Mouse (Mus musculus) kidney, postnatal 0 days (tissue): Measurements from ENCODE around the gene Yaf2. TPM values are rescaled to one million over a fixed set of nuclear protein-coding genes. Genes with fewer than 3 reads are reported as not detected.

Source experiments
- ATAC-seq: fragments of 200-750 bp; cut with Nextera tagmentation; replicated peaks from 2 replicates; pipeline ENCODE4 v1.8.0; 2017; ENCODE audit warnings: low read depth, moderate number of reproducible peaks, moderate TSS enrichment, moderate library complexity; ENCODE audit not compliant: low FRiP score
- DNase-seq: peaks from one replicate; pipeline ENCODE4 v3.0.0-alpha.2; 2016; ENCODE audit warnings: low spot score
- H3K27ac ChIP-seq: fragments of 300-500 bp; sonication (generic); 2 replicates; pipeline ENCODE4 v1.5.1; 2014; ENCODE audit warnings: mild to moderate bottlenecking
- H3K27me3 ChIP-seq: fragments of 300-500 bp; sonication (generic); 2 replicates; pipeline ENCODE4 v1.6.1; 2014; ENCODE audit warnings: low read length, mixed read lengths; ENCODE audit not compliant: insufficient read depth
- H3K36me3 ChIP-seq: fragments of 300-500 bp; sonication (generic); 2 replicates; pipeline ENCODE4 v1.6.1; 2014; ENCODE audit warnings: low read length, mixed read lengths; ENCODE audit not compliant: insufficient read depth
- H3K4me1 ChIP-seq: fragments of 300-500 bp; sonication (generic); replicated peaks from 2 replicates; pipeline ENCODE4 v1.6.1; 2014; ENCODE audit warnings: antibody characterized with exemption, low read length, mixed read lengths; ENCODE audit not compliant: insufficient read depth
- H3K4me2 ChIP-seq: fragments of 300-500 bp; sonication (generic); 2 replicates; pipeline ENCODE4 v1.6.1; 2014; ENCODE audit warnings: mild to moderate bottlenecking, low read length, moderate library complexity, mixed read lengths
- H3K4me3 ChIP-seq: fragments of 300-500 bp; sonication (generic); replicated peaks from 2 replicates; pipeline ENCODE4 v1.5.1; 2014; ENCODE audit warnings: low read depth, low read length
- H3K9ac ChIP-seq: fragments of 300-500 bp; sonication (generic); 2 replicates; pipeline ENCODE4 v1.6.1; 2014; ENCODE audit warnings: low read depth, low read length
- H3K9me3 ChIP-seq: fragments of 300-500 bp; sonication (generic); replicated peaks from 2 replicates; pipeline ENCODE4 v1.6.1; 2016; ENCODE audit warnings: low read length, inconsistent platforms, mixed read lengths
- CTCF ChIP-seq: IDR thresholded peaks from 2 replicates; pipeline ENCODE4 v1.5.1; 2016; ENCODE audit warnings: antibody characterized with exemption, low read depth, mild to moderate bottlenecking, moderate library complexity
- WGBS: fragments of 180-500 bp; shearing (Covaris S2); extraction: QIAGEN DNeasy Blood & Tissue Kit; methylation state at CpG from one replicate; pipeline ENCODE4 v1.1.7; 2014; 5-methylcytosine and 5-hydroxymethylcytosine counted together
- polyA plus RNA-seq: library from polyadenylated mRNA; unstranded; fragments of >200 nt; fragmentation: Nextera tagmentation; extraction: Ambion mirVana; gene quantifications from 2 replicates; pipeline ENCODE4 v1.2.1, GENCODE M21; 2015

The Yaf2 gene
- polyA plus RNA-seq, 1 experiment from 2014 or later: 105 TPM

DNA sequence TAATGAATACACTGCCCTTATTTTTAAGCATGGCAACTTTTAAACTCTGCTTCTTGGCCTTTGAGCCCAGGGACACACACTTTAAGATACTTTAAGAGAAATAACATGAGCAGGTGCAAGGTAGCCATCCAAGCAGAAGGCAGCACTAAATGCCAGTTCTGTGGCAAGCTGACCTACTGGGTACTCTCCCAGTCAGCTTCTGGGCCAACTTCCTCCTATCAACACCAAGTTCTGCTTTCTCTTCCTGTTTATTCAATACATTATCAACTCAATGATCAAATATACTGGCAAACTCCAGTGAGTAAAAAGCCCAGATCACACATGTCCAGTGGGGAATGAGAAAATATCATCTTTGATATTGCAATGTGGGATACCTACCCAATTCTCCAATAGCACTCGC, 68.7 kb downstream of the Yaf2 start:
- no peak for ATAC-seq
- Histone ChIP-seq H3K36me3 (no peaks in the 10 kb centered on the region), H3K4me2 (no peak overlapping the region), H3K4me3 (no peak overlapping the region), H3K9me3 (no peaks in the 10 kb centered on the region), H3K9ac (no peak overlapping the region), H3K27ac (no peak overlapping the region), H3K27me3 (no peaks in the 10 kb centered on the region), H3K4me1 (no peaks in the 10 kb centered on the region)
- no peak for TF ChIP-seq CTCF
- WGBS: 96% methylated on average over 1 of the region's 1 CpGs
- DNase-seq: no peak

GRCm38 (mm10) chr15:93267479-93267878, 69.3 kb downstream of the Yaf2 start:
- ATAC-seq (no peak), DNase-seq (no peak)
- no peaks in the 10 kb centered on the region for H3K9me3 ChIP-seq
- WGBS: 78% methylated on average over 8 of the region's 8 CpGs
- H3K27me3 ChIP-seq: no peaks in the 10 kb centered on the region
- H3K4me3 ChIP-seq: no peak overlapping the region
- TF ChIP-seq CTCF: no peak
- H3K4me1 ChIP-seq: no peaks in the 10 kb centered on the region
- no peak overlapping the region for H3K4me2 ChIP-seq
- H3K36me3 ChIP-seq: no peaks in the 10 kb centered on the region
- H3K27ac ChIP-seq: no peak overlapping the region
- no peak overlapping the region for H3K9ac ChIP-seq

GRCm38 (mm10) chr15:93266361-93266760, 70.4 kb downstream of the Yaf2 start:
- WGBS: 75% methylated on average over 16 of the region's 16 CpGs
- Histone ChIP-seq H3K4me3 (no peak overlapping the region), H3K36me3 (peaks cover 2% of the 10 kb centered on the region; the same call in 1 of the 2 replicates), H3K4me1 (no peaks in the 10 kb centered on the region), H3K27me3 (no peaks in the 10 kb centered on the region), H3K9me3 (no peaks in the 10 kb centered on the region), H3K27ac (no peak overlapping the region), H3K9ac (no peak overlapping the region), H3K4me2 (no peak overlapping the region)
- ATAC-seq (no peak), DNase-seq (no peak)
- TF ChIP-seq CTCF: no peak

GRCm38 (mm10) chr15:93265728-93266127, 71.0 kb downstream of the Yaf2 start:
- ATAC-seq (0 out of 2 replicates have a peak, but pooled peaks have one; percentile 40), DNase-seq (peak; percentile 76)
- Histone ChIP-seq H3K4me1 (no peaks in the 10 kb centered on the region), H3K27ac (no peak overlapping the region), H3K9me3 (no peaks in the 10 kb centered on the region), H3K4me3 (no peak overlapping the region), H3K36me3 (peaks cover 6% of the 10 kb centered on the region; the same call in 1 of the 2 replicates), H3K9ac (no peak overlapping the region), H3K4me2 (no peak overlapping the region), H3K27me3 (no peaks in the 10 kb centered on the region)
- 23% methylated on average over 2 of the region's 2 CpGs for WGBS
- TF ChIP-seq CTCF: peak; percentile 77

DNA sequence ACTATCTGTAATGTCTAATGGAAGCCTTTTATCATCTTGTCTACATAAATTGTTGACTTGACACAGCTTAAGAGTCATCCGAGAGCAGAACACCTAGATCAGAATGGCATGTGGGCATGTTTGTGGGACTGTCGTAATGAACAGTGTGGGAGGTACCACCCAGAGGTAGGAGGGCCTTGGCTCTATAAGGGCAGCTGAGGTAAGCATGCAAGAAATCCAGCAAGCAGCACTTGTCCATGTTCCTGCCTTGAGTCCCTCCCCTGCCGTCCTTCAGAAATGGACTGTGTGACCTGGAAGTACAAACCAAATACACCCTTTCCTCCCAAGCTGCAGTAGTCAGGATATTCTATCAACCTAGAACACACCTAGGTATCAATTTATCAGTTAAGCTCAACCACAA, 71.5 kb downstream of the Yaf2 start:
- no peak overlapping the region for H3K9ac ChIP-seq
- no peak overlapping the region for H3K4me3 ChIP-seq
- no peak for ATAC-seq
- peaks cover 6% of the 10 kb centered on the region; the same call in 1 of the 2 replicates for H3K36me3 ChIP-seq
- H3K9me3 ChIP-seq: no peaks in the 10 kb centered on the region
- no peaks in the 10 kb centered on the region for H3K4me1 ChIP-seq
- H3K27ac ChIP-seq: no peak overlapping the region
- TF ChIP-seq CTCF: no peak
- no peak overlapping the region for H3K4me2 ChIP-seq
- 71% methylated on average over 3 of the region's 3 CpGs for WGBS
- no peak for DNase-seq
- no peaks in the 10 kb centered on the region for H3K27me3 ChIP-seq

DNA sequence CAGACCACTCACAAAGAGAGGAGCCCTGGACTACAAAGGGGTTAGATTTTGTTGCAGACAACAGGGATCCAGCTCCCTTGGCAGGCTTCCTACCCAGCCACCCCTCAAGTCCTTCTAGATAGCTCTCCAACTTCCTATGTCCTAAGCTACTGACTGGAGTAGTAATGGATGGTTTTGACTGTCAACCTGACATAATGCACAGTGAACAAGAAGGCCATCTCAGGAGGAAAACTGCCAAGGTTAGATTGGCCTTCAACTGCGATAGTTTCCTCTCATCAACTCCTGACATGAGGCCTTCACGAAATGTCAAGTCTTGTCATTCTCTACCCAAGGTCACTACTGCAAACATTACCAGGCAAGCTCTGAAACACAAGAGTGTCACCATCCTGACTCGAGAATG, 72.5 kb downstream of the Yaf2 start:
- Histone ChIP-seq H3K27me3 (no peaks in the 10 kb centered on the region), H3K4me3 (no peak overlapping the region), H3K27ac (no peak overlapping the region), H3K4me1 (no peaks in the 10 kb centered on the region), H3K9me3 (no peaks in the 10 kb centered on the region), H3K4me2 (no peak overlapping the region), H3K9ac (no peak overlapping the region), H3K36me3 (peaks cover 6% of the 10 kb centered on the region; the same call in 1 of the 2 replicates)
- DNase-seq (no peak), ATAC-seq (no peak)
- 91% methylated on average over 3 of the region's 3 CpGs for WGBS
- TF ChIP-seq CTCF: no peak

DNA sequence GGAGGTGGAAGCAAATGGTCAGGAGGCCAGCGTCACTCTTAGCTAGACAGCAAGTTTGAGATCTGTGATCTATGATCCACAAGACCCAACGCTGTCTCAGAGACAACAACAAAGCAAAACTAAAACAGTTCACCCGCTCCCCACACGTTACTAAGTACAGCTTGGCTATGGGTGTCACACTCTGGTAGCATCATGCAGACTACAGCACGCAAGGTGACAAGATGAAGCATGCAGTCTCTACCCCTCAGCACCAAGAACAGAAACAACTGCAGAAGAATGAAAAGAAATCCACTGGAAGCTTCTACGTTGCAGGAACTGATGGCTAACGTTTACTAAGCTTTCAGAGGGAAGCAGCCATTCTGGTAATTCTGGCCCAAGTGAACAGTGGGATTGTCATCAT, 73.2 kb downstream of the Yaf2 start:
- no peaks in the 10 kb centered on the region for H3K9me3 ChIP-seq
- TF ChIP-seq CTCF: no peak
- no peak overlapping the region for H3K27ac ChIP-seq
- DNase-seq (no peak), ATAC-seq (no peak)
- 72% methylated on average over 7 of the region's 7 CpGs for WGBS
- H3K27me3 ChIP-seq: no peaks in the 10 kb centered on the region
- peaks cover 8% of the 10 kb centered on the region; the same call in 1 of the 2 replicates for H3K36me3 ChIP-seq
- no peak overlapping the region for H3K4me3 ChIP-seq
- H3K4me1 ChIP-seq: no peaks in the 10 kb centered on the region
- no peak overlapping the region for H3K9ac ChIP-seq
- H3K4me2 ChIP-seq: no peak overlapping the region
